Mouse (Mus musculus) adrenal gland, adult 10 weeks (tissue): Measurements from ENCODE around the gene Aatf. TPM values are rescaled to one million over a fixed set of nuclear protein-coding genes. Genes with fewer than 3 reads are reported as not detected.

ENCODE experiments used
- polyA plus RNA-seq: library from polyadenylated mRNA; stranded (reverse); fragments of 350-450 nt; fragmentation: Illumina TruSeq; extraction: RNeasy Lipid Tissue Mini Kit (QIAGEN cat#74804); gene quantifications from one replicate; pipeline ENCODE4 v1.2.3, GENCODE M21; 2014; ENCODE audit warnings: low read depth, low replicate concordance

Aatf gene
- polyA plus RNA-seq: 22.1 TPM

DNA sequence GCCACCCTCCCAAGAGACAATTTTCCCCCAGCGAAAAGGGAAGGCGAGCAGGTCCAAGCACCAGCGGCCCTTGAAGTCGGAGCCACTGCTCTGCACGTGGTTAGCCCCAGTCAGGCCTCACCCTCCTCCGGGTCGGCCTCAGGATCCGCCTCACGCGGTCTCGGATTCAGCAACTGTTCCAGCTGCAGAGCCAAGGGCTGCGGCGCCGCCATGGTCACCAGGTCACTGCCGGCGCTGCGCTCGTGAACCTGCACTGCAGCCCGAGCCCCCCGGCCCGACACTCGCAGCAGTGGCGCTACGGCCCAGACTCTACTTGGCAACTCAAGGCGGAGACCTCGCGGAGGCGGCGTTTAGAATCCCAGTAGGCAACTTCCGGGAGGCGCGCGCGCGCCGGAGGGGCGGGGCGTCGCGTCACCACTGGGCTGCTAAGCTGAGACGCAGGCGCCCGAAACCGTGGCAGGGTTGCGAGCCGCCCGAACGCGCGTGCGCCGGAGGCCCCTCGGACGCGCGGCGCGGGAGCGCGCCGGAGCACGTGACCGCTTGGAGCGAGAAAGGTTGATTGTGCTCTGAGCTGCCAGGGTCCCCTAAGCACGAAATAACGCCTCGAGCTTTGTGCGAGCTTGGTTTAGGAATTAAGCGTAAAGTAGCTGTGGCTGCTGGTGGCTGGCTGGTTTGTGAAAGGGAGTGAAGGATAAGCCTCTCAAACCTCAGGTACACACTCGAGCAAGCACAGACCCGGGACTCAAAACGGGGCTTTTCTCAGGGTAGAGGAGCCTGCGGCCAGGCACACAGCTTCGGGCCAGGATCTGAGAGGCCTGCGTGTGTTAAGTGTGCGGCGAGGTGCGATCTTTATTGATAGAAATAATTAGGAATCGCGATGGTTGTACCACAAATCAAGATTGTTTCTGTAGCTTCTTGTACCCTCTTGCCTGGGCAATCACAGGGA, at the start of gene Aatf:
Aatf (minus strand) TSS at position 352 of the 946 bp plus-strand sequence.

DNA sequence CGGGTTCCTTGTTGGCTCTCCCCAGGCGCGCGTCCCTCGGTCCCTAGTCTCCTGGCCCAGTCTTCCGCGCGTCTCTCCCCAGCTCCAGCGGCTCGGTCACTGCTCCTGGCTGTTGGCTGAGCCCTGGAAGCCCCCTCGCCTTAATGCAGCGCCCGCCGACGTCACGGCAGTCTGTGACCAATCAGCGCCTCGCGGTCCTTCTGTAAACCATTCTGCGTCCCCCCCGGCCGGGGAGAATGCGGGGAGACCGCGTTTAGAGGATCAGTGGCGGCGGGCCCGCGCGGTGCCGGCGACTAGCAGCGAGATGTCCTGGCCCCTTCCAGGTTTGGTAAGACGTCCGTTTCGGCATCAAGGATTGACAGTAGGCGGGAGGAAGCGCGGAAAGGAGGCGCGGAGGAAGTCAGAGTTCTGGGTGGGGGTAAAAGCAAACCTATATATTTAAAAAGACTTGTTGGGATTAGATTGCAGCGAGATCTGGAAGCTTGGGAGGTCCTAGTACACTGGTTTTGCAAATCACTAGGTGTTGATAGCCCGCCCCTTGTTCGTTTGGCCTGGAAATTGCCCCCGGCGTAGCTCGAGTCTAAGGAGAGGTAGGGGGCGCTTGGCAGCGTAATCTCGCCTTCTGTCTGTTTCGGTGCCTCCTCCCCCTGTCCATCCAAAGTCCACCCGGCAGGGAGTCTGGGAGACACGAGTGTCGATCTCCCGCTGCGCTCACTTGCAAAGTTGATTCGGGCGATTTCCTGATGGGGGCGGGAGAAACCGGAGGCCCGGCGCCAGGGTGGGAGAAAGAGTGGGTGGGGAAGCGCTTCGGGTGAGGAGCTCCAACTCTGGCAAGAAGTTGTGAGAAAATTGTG, 12.3 kb upstream of the Aatf start, which contains the start of gene Lhx1:
Lhx1 (minus strand) TSS at position 115 of the 854 bp plus-strand sequence.

Other genes starting within 250 kb of the Aatf start
- not detected for gene Lhx1, start 12.0 kb upstream of the Aatf start, polyA plus RNA-seq